Mouse (Mus musculus) c-Kit-positive CD71-negative TER-119-negative erythroid progenitor cells, embryonic 14.5 days (primary cell): ENCODE measurements around the gene Mrpl43.

ENCODE experiments used
- DNase-seq: peaks from one replicate; pipeline ENCODE4 v3.0.0-alpha.2; 2013; ENCODE audit warnings: low read depth

Mrpl43 gene

DNA sequence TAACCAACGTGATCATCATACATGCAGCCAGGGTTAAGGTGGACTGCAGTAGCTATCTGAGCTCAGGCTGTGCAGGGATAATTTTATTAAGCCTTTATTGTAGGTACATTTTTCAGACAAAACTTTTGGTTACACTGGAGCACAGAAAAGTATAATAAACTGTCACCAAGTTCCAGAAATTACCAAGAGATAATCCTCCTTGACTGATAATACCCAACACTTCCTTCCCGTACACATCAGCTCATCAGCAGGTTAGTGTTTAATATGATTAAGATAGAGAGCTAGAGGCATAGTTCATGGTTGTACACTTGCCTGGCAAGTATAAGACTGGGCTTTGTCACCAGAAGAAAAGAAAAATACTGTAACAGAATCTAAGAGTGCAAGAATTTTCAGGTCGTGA lies 37.9 kb downstream of the Mrpl43 start:
- no peak for DNase-seq

- no peak for DNase-seq
Observed at GRCm38 (mm10) chr19:44965978-44966377, 40.3 kb downstream of the Mrpl43 start.

GRCm38 (mm10) chr19:44959633-44960032 lies 46.6 kb downstream of the Mrpl43 start:
- no peak for DNase-seq
